Mouse (Mus musculus) hindbrain, embryonic 13.5 days (tissue): Measurements from ENCODE around the gene Cbx4. TPM values are rescaled to one million over a fixed set of nuclear protein-coding genes. Genes with fewer than 3 reads are reported as not detected.
A peak's percentile ranks its signal among the peaks of the same experiment; 100 is the strongest.

Experiments
- ATAC-seq: fragments of 200-750 bp; cut with Nextera tagmentation; 2 replicates; pipeline ENCODE4 v1.8.0; 2017; ENCODE audit warnings: moderate TSS enrichment; ENCODE audit not compliant: low FRiP score
- H3K27ac ChIP-seq: fragments of 300-500 bp; sonication (generic); 2 replicates; pipeline ENCODE4 v1.5.1; 2015; ENCODE audit warnings: inconsistent platforms, mild to moderate bottlenecking, moderate library complexity
- H3K27me3 ChIP-seq: fragments of 300-500 bp; sonication (generic); 2 replicates; pipeline ENCODE4 v1.6.1; 2015; ENCODE audit warnings: mild to moderate bottlenecking, inconsistent platforms
- H3K36me3 ChIP-seq: fragments of 300-500 bp; sonication (generic); 2 replicates; pipeline ENCODE4 v1.6.1; 2015; ENCODE audit warnings: mild to moderate bottlenecking, inconsistent platforms
- H3K4me1 ChIP-seq: fragments of 300-500 bp; sonication (generic); replicated peaks from 2 replicates; pipeline ENCODE4 v1.6.1; 2015; ENCODE audit warnings: inconsistent platforms
- H3K4me2 ChIP-seq: fragments of 300-500 bp; sonication (generic); 2 replicates; pipeline ENCODE4 v1.6.1; 2015; ENCODE audit warnings: inconsistent platforms, mild to moderate bottlenecking, moderate library complexity
- H3K4me3 ChIP-seq: fragments of 300-500 bp; sonication (generic); 2 replicates; pipeline ENCODE4 v1.5.1; 2015; ENCODE audit warnings: mild to moderate bottlenecking, inconsistent platforms
- H3K9ac ChIP-seq: fragments of 300-500 bp; sonication (generic); 2 replicates; pipeline ENCODE4 v1.6.1; 2015; ENCODE audit warnings: mild to moderate bottlenecking, inconsistent platforms
- H3K9me3 ChIP-seq: fragments of 300-500 bp; sonication (generic); 2 replicates; pipeline ENCODE4 v1.6.1; 2016; ENCODE audit warnings: inconsistent platforms
- WGBS: fragments of 180-500 bp; shearing (Covaris S2); methylation state at CpG from one replicate; pipeline ENCODE4 v1.1.7; 2015; 5-methylcytosine and 5-hydroxymethylcytosine counted together
- polyA plus RNA-seq: library from polyadenylated mRNA; unstranded; fragments of >200 nt; fragmentation: Nextera tagmentation; extraction: Ambion mirVana; gene quantifications from 2 replicates; pipeline ENCODE4 v1.2.1, GENCODE M21; 2015

The Cbx4 gene
- polyA plus RNA-seq, 1 experiment from 2014 or later = 14.1 TPM

DNA sequence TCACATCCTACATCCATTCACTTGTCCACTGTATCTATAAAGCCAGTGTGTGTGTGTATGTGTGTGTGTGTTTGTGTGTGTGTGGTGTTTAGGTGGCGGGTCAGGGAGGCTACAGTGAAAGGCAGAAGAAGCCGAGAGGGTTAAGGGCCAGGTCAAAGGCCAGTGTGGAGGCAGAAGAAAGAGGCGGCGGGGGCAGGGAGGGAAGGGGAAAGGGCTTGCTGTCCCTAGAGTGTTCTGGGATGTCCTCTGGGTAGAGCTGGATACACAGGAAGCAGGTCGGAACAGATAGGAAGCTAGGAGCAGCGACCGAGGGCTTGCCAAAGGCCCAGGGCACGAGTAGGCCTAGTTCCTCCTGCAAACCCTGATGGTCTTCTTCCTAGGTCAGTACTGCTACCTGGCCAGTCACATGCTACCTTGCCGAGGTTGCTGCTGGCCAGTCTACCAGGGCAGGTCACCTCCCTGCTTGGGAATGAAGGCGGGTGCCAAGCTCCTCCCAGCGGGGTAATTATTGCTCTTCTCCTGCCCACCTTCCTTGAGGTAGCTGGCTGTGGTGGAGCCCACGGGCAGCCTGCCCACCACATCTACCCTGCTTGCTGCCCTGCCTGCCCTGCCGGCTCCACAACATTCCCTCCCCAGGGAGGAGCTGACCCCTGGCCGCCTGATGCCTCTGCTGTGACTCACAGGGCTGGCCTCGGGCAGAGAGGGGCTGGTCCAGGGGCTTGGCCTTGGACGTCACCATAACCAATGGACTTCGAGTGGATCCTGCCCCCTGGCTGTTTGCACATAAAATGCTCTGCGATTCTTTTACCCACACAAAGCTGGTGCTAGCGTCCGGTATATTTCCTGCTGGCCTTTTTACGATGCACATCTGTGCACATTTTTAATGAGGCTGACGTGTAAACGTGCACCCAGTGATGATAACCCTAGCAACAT is 40.2 kb upstream of the Cbx4 start:
- H3K9ac ChIP-seq = peak overlapping the region; percentile 43
- H3K4me3 ChIP-seq = no peak overlapping the region
- 0 out of 2 replicates have a peak, but pooled peaks cover 22% of the 10 kb centered on the region for H3K27me3 ChIP-seq
- H3K27ac ChIP-seq = peak overlapping the region; percentile 45
- WGBS = 25% methylated on average over 23 of the region's 23 CpGs
- peak overlapping the region; percentile 14; the same call in 1 of the 2 replicates for H3K4me2 ChIP-seq
- no peak for ATAC-seq
- no peaks in the 10 kb centered on the region for H3K9me3 ChIP-seq
- peaks cover 58% of the 10 kb centered on the region for H3K4me1 ChIP-seq
- H3K36me3 ChIP-seq = no peaks in the 10 kb centered on the region

DNA sequence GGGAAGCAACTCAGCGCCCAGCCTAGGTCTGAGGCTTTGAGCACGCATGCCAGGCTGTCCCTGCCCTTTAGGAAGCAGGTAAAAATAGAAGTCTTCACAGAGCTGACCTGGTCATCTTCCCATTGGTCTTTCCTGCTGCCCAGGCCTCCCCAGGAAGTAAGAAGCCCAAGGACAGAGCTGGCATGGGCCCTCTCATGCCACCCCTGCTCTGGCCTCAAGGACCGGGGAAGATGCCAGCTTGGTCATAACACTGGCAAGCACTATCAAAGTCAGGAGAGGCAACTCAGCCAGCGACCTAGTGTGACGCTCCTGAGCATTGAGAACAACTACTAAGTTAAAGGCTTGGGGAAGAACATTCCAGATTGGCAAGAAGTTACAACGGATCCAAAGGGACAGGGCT is 38.5 kb upstream of the Cbx4 start:
- Histone ChIP-seq H3K9me3 (no peaks in the 10 kb centered on the region), H3K27ac (no peak overlapping the region), H3K9ac (no peak overlapping the region), H3K4me3 (no peak overlapping the region), H3K36me3 (no peaks in the 10 kb centered on the region), H3K27me3 (0 out of 2 replicates have a peak, but pooled peaks cover 22% of the 10 kb centered on the region), H3K4me1 (peaks cover 45% of the 10 kb centered on the region), H3K4me2 (no peak overlapping the region)
- 92% methylated on average over 6 of the region's 6 CpGs for WGBS
- ATAC-seq = no peak

DNA sequence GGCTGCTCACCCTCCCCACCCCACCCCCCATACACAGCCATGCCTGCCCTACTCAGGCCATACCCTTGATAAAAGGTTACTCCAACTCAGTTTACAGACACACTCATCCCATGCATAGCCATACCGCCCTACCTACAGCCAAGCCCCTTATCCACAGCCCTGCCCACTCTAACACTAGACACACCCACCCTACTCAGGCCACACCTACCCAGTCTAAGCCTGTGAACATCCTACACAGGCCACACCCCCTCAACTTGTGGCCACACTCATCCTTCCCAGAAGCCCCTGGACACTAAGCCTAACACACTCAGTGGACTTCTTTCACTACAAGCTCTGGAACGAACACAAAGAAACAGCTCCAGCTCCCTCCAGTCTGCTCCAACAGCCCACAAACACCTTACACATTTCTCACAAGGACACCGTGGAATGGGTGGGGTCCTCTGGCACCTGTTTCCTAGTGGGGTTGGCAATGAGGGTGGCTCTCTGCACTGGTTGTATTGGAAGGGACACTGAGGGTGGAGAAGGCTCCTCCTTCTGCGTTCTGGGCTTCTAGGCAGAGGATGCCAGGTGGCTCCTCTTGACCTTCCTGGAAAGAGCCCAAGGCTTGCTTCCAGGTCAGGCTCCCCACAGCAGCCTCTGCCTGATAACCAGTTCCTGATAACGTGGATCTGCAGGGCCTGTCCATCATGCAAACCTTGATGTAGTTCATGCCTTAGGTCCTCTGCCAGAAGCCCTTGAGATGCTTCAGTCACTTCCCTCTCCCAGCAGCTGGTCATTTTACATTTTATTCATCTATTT is 37.7 kb upstream of the Cbx4 start:
- Histone ChIP-seq H3K36me3 (no peaks in the 10 kb centered on the region), H3K9ac (no peak overlapping the region), H3K4me2 (no peak overlapping the region), H3K4me1 (peaks cover 45% of the 10 kb centered on the region), H3K9me3 (no peaks in the 10 kb centered on the region), H3K27ac (no peak overlapping the region), H3K4me3 (no peak overlapping the region), H3K27me3 (0 out of 2 replicates have a peak, but pooled peaks cover 18% of the 10 kb centered on the region)
- 86% methylated on average over 5 of the region's 5 CpGs for WGBS
- ATAC-seq = no peak

DNA sequence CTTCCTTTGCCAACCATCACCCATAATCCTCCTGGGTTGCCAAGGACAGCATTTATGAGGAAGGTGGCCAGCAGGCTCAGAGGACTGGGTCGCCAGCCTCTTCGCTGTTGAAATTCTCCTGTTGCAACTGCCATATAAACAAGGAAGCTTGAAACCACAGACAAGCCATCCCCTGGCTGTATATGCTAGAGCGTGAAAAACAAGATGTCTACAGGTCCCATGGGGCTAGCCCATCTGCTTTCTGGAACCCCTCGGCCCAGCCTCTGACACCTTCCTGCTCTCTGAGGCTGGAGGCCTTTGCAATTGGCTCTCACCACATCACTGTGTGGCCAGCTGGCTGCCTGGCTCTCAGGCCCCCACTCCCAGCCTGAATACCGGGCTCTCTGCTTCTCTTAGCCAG is 36.4 kb upstream of the Cbx4 start:
- 72% methylated on average over 5 of the region's 5 CpGs for WGBS
- Histone ChIP-seq H3K4me1 (peaks cover 41% of the 10 kb centered on the region), H3K4me2 (no peak overlapping the region), H3K27me3 (peaks cover 15% of the 10 kb centered on the region; the same call in 1 of the 2 replicates), H3K4me3 (no peak overlapping the region), H3K9me3 (no peaks in the 10 kb centered on the region), H3K36me3 (no peaks in the 10 kb centered on the region), H3K27ac (no peak overlapping the region), H3K9ac (no peak overlapping the region)
- ATAC-seq = no peak

DNA sequence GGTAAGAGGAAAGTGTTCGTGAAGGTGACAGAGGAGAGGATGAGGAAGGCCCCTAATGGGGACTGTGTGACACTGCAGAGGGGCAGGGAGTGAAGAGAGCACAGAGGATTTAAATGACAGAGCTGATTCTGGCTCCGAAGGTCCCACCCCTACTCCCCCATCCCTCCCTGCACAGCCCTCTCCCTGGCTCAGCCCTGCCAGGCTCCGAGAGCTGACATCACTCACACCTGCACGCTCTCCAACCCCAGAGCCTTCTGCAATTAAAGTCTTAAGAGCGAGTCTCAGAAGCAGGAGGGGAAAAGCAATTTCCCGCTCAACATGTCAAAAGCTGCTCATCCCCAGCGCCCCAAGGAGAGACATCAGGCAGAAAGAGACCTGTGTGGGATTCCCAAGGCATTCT is 32.9 kb upstream of the Cbx4 start:
- Histone ChIP-seq H3K9ac (peak overlapping the region; percentile 43; the same call in 1 of the 2 replicates), H3K4me2 (no peak overlapping the region), H3K27me3 (peaks cover 6% of the 10 kb centered on the region), H3K36me3 (no peaks in the 10 kb centered on the region), H3K4me3 (no peak overlapping the region), H3K9me3 (no peaks in the 10 kb centered on the region), H3K4me1 (peaks cover 26% of the 10 kb centered on the region), H3K27ac (peak overlapping the region; percentile 18; the same call in 1 of the 2 replicates)
- no peak for ATAC-seq
- WGBS = 18% methylated on average over 7 of the region's 7 CpGs

DNA sequence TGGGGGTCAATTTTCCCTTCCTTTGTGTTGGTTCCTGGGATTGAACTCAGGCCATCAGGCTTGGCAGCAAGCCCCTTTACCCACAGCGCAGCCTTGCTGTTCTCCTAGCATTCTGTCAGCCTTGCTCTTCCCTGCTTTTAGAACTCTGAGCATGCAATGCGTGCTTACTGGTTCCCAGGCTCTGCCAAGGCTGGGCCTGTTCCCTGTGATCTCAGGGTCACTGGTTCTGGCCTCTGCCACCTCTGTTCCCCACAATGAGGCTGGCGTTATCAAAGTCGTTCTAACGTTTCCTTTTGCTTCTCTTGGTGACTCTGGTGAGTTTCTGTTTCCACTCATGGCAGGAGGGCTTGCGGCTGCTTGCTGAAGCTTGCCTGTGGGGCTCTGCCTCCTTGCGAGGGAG is 31.9 kb upstream of the Cbx4 start:
- Histone ChIP-seq H3K27me3 (peaks cover 2% of the 10 kb centered on the region), H3K9ac (peak overlapping the region; percentile 43; the same call in 1 of the 2 replicates), H3K9me3 (no peaks in the 10 kb centered on the region), H3K27ac (no peak overlapping the region; the same call in 1 of the 2 replicates), H3K4me1 (peaks cover 26% of the 10 kb centered on the region), H3K4me2 (no peak overlapping the region), H3K4me3 (no peak overlapping the region), H3K36me3 (no peaks in the 10 kb centered on the region)
- whole genome bisulfite sequencing = 47% methylated on average over 7 of the region's 7 CpGs
- ATAC-seq = no peak

DNA sequence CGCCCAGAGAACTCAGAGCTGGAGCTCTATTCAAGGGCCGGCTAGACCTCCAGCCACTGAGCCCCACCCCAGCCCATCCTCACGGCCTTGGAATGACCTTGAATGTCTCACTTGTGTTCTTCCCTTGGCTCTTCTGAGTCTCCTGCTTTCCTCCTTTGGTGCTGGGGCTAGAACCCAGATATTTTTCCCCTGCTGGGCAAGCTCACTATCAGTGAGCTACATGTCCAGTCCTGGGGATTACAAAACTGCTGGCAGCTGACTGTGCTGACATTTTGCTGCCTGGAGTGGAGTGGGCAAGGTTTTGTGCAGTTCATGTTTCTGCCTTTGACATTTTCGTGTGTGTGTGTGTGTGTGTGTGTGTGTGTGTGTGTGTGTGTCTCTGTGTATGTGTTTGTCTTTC is 31.0 kb upstream of the Cbx4 start:
- no peak for ATAC-seq
- Histone ChIP-seq H3K4me2 (no peak overlapping the region), H3K4me3 (no peak overlapping the region), H3K36me3 (no peaks in the 10 kb centered on the region), H3K4me1 (peaks cover 26% of the 10 kb centered on the region), H3K9ac (no peak overlapping the region), H3K9me3 (no peaks in the 10 kb centered on the region), H3K27ac (no peak overlapping the region), H3K27me3 (peaks cover 2% of the 10 kb centered on the region)
- 69% methylated on average over 4 of the region's 4 CpGs for whole genome bisulfite sequencing

DNA sequence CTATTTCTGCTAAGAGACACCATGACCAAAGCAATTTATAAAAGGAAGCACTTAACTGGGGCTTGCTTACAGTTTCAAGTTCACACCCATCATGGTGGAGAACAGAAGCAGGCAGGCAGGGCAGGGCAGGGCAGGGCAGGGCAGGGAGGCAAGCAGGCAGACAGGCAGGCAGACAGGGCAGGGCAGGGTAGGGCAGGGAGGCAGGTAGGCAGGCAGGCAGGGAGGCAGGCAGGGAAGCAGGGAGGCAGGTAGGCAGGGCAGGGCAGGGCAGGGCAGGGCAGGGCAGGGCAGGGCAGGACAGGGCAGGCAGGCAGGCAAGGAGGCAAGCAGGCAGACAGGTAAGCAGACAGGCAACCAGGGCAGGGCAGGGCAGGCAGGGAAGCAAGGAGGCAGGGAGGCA is 26.7 kb upstream of the Cbx4 start:
- H3K36me3 ChIP-seq = no peaks in the 10 kb centered on the region
- ATAC-seq = no peak

DNA sequence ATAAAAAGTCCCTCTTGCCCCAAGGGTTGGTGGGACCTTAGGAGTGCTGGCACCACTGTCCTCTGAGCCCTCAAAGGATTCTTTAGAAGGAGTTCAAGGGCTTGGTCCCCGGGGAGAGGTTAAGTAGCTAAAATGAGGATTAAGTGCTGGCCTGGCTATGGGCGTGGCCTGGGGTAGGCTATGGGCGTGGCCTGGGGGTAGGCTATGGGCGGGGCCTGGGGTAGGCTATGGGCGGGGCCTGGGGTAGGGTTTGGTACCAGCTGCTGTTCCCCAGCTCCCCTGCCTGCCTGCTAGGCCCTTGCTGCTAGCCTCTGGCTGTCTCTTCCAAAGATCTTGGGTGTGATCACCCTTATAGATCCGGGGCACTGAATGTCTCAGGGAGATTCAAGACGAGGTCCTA is 25.3 kb upstream of the Cbx4 start:
- ATAC-seq = no peak
- H3K9ac ChIP-seq = no peak overlapping the region
- no peak overlapping the region for H3K27ac ChIP-seq
- H3K27me3 ChIP-seq = peaks cover 10% of the 10 kb centered on the region; the same call in 1 of the 2 replicates
- 17% methylated on average over 7 of the region's 7 CpGs for WGBS
- H3K9me3 ChIP-seq = no peaks in the 10 kb centered on the region
- no peaks in the 10 kb centered on the region for H3K36me3 ChIP-seq
- no peak overlapping the region for H3K4me2 ChIP-seq
- no peak overlapping the region for H3K4me3 ChIP-seq
- H3K4me1 ChIP-seq = peaks cover 9% of the 10 kb centered on the region

More for the DNA sequence above, 26.7 kb upstream of the Cbx4 start:
- H3K4me1 ChIP-seq = peaks cover 9% of the 10 kb centered on the region; the same call in 1 of the 2 replicates
- H3K4me3 ChIP-seq = no peak overlapping the region
- H3K27me3 ChIP-seq = peaks cover 9% of the 10 kb centered on the region; the same call in 1 of the 2 replicates
- H3K9ac ChIP-seq = no peak overlapping the region
- H3K9me3 ChIP-seq = no peaks in the 10 kb centered on the region
- no peak overlapping the region for H3K4me2 ChIP-seq
- H3K27ac ChIP-seq = no peak overlapping the region

DNA sequence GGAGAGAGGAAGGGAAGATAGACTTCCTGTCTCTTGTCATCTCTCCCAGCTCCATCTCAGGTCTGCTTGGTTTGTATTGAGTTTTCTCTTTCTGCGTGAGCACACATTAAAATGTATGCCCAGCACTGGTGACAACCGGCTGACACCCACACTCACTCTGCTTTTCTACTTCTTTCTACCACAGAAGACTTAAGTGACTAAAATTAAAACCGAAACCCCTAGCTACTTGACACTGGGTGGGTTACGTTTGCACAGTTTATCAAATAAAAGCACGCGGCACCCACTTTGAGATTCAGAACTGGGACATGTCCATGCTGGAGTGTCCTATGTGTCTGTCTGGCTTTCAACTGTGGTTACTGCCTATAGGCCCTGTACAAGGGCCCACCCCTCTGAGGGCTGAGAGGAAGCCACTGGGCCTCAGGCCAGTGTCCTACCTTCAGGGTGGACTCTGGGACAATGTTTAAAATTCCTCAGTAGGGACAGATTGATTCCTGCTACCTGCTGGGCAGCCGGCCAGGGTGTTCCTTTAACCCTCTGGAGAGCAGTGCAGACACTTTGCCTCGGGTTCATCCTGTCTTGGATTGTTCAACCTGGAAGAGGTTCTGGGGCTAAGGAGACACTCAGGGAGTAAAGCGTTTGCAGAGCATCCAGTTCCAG is 23.5 kb upstream of the Cbx4 start:
- 77% methylated on average over 9 of the region's 9 CpGs for WGBS
- no peak overlapping the region for H3K9ac ChIP-seq
- peaks cover 10% of the 10 kb centered on the region; the same call in 1 of the 2 replicates for H3K27me3 ChIP-seq
- no peak for ATAC-seq
- H3K4me2 ChIP-seq = no peak overlapping the region
- no peaks in the 10 kb centered on the region for H3K9me3 ChIP-seq
- H3K4me3 ChIP-seq = no peak overlapping the region
- no peak overlapping the region for H3K27ac ChIP-seq
- H3K4me1 ChIP-seq = peaks cover 13% of the 10 kb centered on the region
- H3K36me3 ChIP-seq = no peaks in the 10 kb centered on the region

DNA sequence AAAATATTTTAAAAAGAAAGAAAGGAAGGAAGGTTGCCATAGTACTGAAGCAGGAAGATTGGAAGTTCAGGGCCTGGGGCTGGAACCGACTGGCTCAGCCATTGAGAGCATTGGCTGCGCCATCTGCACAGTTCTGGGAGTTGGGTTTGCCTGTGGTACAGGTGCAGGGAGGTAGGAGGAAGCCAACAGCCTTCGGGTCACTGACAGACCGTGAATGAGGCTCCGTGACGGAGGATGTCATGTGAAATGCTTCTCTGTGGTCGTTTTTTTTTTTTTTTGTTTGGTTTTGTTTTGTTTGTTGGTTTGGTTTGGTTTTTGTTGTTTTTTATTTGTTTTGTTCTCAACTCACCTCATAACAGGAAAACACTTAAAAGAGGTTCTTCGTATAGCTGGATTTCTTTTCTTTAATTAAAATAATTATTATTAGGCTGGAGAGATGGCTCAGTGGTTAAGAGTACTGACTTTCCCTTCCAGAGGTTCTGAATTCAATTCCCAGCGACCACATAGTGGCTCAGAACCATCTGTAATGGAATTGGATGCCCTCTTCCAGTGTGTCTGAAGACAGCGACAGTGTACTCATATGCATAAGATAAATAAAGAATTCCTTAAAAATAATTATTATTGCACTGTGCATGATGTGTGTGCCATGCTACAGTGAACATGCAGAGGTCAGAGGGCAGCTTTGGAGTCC is 22.7 kb upstream of the Cbx4 start:
- Histone ChIP-seq H3K9me3 (no peaks in the 10 kb centered on the region), H3K4me1 (peaks cover 13% of the 10 kb centered on the region), H3K4me3 (no peak overlapping the region), H3K4me2 (no peak overlapping the region), H3K36me3 (no peaks in the 10 kb centered on the region), H3K27me3 (peaks cover 10% of the 10 kb centered on the region; the same call in 1 of the 2 replicates), H3K9ac (no peak overlapping the region), H3K27ac (no peak overlapping the region)
- 85% methylated on average over 10 of the region's 10 CpGs for WGBS
- ATAC-seq = no peak
